Mouse (Mus musculus) myocyte (in vitro differentiated cells): ENCODE results near the gene Fam118b. TPM values are rescaled to one million over a fixed set of nuclear protein-coding genes. Genes with fewer than 3 reads are reported as not detected.

Experiments
- H3K27me3 ChIP-seq: one replicate; pipeline ENCODE4 v1.6.1; 2011; ENCODE audit not compliant: control insufficient read depth, insufficient read depth, insufficient read length
- H3K36me3 ChIP-seq: one replicate; pipeline ENCODE4 v1.6.1; 2011; ENCODE audit not compliant: control insufficient read depth, insufficient read depth
- H3K4me2 ChIP-seq: one replicate; pipeline ENCODE4 v1.6.1; 2011; ENCODE audit warnings: low read depth, control low read depth
- H3K4me3 ChIP-seq: one replicate; pipeline ENCODE4 v1.5.1; 2011; ENCODE audit warnings: mild to moderate bottlenecking, control low read depth, moderate library complexity
- H3K79me2 ChIP-seq: one replicate; pipeline ENCODE4 v1.6.1; 2011; ENCODE audit not compliant: control insufficient read depth, insufficient read depth
- H3ac ChIP-seq: one replicate; pipeline ENCODE4 v1.6.1; 2011; ENCODE audit not compliant: control insufficient read depth, insufficient read length
- CEBPB ChIP-seq: IDR thresholded peaks from 2 replicates; pipeline ENCODE4 v1.6.1; 2011; ENCODE audit warnings: mild to moderate bottlenecking, moderate library complexity; ENCODE audit not compliant: poor library complexity, insufficient read depth, severe bottlenecking
- E2F4 ChIP-seq: IDR thresholded peaks from one replicate; pipeline ENCODE4 v1.6.1; 2011; ENCODE audit warnings: mild to moderate bottlenecking, control low read depth, moderate library complexity; ENCODE audit not compliant: insufficient read depth
- MAX ChIP-seq: IDR thresholded peaks from one replicate; pipeline ENCODE4 v1.6.1; 2011; ENCODE audit warnings: low read depth, mild to moderate bottlenecking, control low read depth
- MYOD1 ChIP-seq, 3 experiments: IDR thresholded peaks; one replicate each; pipeline ENCODE4 v1.6.1; 2011; ENCODE audit warnings: control low read depth in 2 of 3, low read depth in 2 of 3, mild to moderate bottlenecking in 2 of 3, moderate library complexity in 1 of 3; ENCODE audit not compliant: insufficient read length in 2 of 3, control insufficient read depth in 1 of 3
- MYOG ChIP-seq, 3 experiments: IDR thresholded peaks; one replicate each; pipeline ENCODE4 v1.6.1; 2011; ENCODE audit warnings: control low read depth in 2 of 3, low read depth in 2 of 3, mild to moderate bottlenecking in 2 of 3; ENCODE audit not compliant: insufficient read length in 2 of 3, control insufficient read depth in 1 of 3, insufficient read depth in 1 of 3
- POLR2A ChIP-seq: IDR thresholded peaks from one replicate; pipeline ENCODE4 v1.6.1; 2011; ENCODE audit warnings: low read depth, mild to moderate bottlenecking, control low read depth, moderate library complexity; ENCODE audit not compliant: insufficient read length
- POLR2AphosphoS2 ChIP-seq: IDR thresholded peaks from one replicate; pipeline ENCODE4 v1.6.1; 2011; ENCODE audit warnings: low read depth, control low read depth; ENCODE audit not compliant: insufficient read length
- REST ChIP-seq: IDR thresholded peaks from one replicate; pipeline ENCODE4 v1.6.1; 2011; ENCODE audit warnings: mild to moderate bottlenecking, control low read depth, moderate library complexity; ENCODE audit not compliant: insufficient read depth, insufficient read length
- SRF ChIP-seq: IDR thresholded peaks from one replicate; pipeline ENCODE4 v1.6.1; 2011; ENCODE audit warnings: low read depth; ENCODE audit not compliant: control insufficient read depth, insufficient read length
- TCF12 ChIP-seq: IDR thresholded peaks from one replicate; pipeline ENCODE4 v1.6.1; 2011; ENCODE audit warnings: mild to moderate bottlenecking, control low read depth; ENCODE audit not compliant: poor library complexity, insufficient read depth, severe bottlenecking
- TCF3 ChIP-seq: IDR thresholded peaks from one replicate; pipeline ENCODE4 v1.6.1; 2011; ENCODE audit warnings: low read depth, control low read depth; ENCODE audit not compliant: insufficient read length
- USF1 ChIP-seq: IDR thresholded peaks from one replicate; pipeline ENCODE4 v1.6.1; 2011; ENCODE audit warnings: low read depth, mild to moderate bottlenecking, control low read depth, moderate library complexity
- polyA plus RNA-seq: library from polyadenylated mRNA; unstranded; fragments of >200 nt; fragmentation: generic; extraction: Trizol; gene quantifications from one replicate; pipeline ENCODE4 v1.2.1, GENCODE M21; 2012; ENCODE audit warnings: missing spikeins

The Fam118b gene
- polyA plus RNA-seq, 1 experiment: 27.1 TPM

GRCm38 (mm10) chr9:35249476-35249875 lies 18.1 kb downstream of the Fam118b start:
- Histone ChIP-seq H3K4me3 (no peak overlapping the region), H3K4me2 (no peak overlapping the region), H3K27me3 (no peaks in the 10 kb centered on the region), H3K36me3 (no peaks in the 10 kb centered on the region), H3K79me2 (peaks cover 9% of the 10 kb centered on the region), H3ac (no peak overlapping the region)
- TF ChIP-seq MYOD1 (IDR thresholded peaks at IDR 0.05; ENCODE audit: control insufficient read depth in 1 of 3, insufficient read length in 2 of 3, low read depth in 2 of 3): no peak
- no peak for TF ChIP-seq CEBPB
- no peak for TF ChIP-seq SRF
- TF ChIP-seq E2F4: no peak
- no peak for TF ChIP-seq MYOG (IDR thresholded peaks at IDR 0.05; ENCODE audit: control insufficient read depth in 1 of 3, insufficient read depth in 1 of 3, insufficient read length in 2 of 3, low read depth in 2 of 3)
- no peak for TF ChIP-seq POLR2AphosphoS2
- TF ChIP-seq REST: no peak
- no peak for TF ChIP-seq POLR2A
- no peak for TF ChIP-seq USF1
- no peak for TF ChIP-seq TCF12
- TF ChIP-seq TCF3: no peak
- no peak for TF ChIP-seq MAX

GRCm38 (mm10) chr9:35247405-35247804 lies 20.2 kb downstream of the Fam118b start:
- Histone ChIP-seq H3K36me3 (peaks cover 7% of the 10 kb centered on the region), H3ac (no peak overlapping the region), H3K27me3 (no peaks in the 10 kb centered on the region), H3K4me2 (no peak overlapping the region), H3K79me2 (peaks cover 9% of the 10 kb centered on the region), H3K4me3 (no peak overlapping the region)
- TF ChIP-seq MYOG (IDR thresholded peaks at IDR 0.05; ENCODE audit: control insufficient read depth in 1 of 3, insufficient read depth in 1 of 3, insufficient read length in 2 of 3, low read depth in 2 of 3): no peak
- no peak for TF ChIP-seq TCF12
- no peak for TF ChIP-seq REST
- no peak for TF ChIP-seq POLR2A
- no peak for TF ChIP-seq SRF
- TF ChIP-seq MYOD1 (IDR thresholded peaks at IDR 0.05; ENCODE audit: control insufficient read depth in 1 of 3, insufficient read length in 2 of 3, low read depth in 2 of 3): no peak
- TF ChIP-seq CEBPB: no peak
- no peak for TF ChIP-seq POLR2AphosphoS2
- no peak for TF ChIP-seq MAX

GRCm38 (mm10) chr9:35239734-35240133 lies 27.9 kb downstream of the Fam118b start:
- H3ac ChIP-seq: no peak overlapping the region
- peaks cover 7% of the 10 kb centered on the region for H3K79me2 ChIP-seq
- TF ChIP-seq MYOG (IDR thresholded peaks at IDR 0.05; ENCODE audit: control insufficient read depth in 1 of 3, insufficient read depth in 1 of 3, insufficient read length in 2 of 3, low read depth in 2 of 3) (no peak), POLR2AphosphoS2 (no peak), SRF (no peak)
- no peak overlapping the region for H3K4me3 ChIP-seq
- H3K27me3 ChIP-seq: no peaks in the 10 kb centered on the region
- peaks cover 13% of the 10 kb centered on the region for H3K36me3 ChIP-seq
- H3K4me2 ChIP-seq: no peak overlapping the region

DNA sequence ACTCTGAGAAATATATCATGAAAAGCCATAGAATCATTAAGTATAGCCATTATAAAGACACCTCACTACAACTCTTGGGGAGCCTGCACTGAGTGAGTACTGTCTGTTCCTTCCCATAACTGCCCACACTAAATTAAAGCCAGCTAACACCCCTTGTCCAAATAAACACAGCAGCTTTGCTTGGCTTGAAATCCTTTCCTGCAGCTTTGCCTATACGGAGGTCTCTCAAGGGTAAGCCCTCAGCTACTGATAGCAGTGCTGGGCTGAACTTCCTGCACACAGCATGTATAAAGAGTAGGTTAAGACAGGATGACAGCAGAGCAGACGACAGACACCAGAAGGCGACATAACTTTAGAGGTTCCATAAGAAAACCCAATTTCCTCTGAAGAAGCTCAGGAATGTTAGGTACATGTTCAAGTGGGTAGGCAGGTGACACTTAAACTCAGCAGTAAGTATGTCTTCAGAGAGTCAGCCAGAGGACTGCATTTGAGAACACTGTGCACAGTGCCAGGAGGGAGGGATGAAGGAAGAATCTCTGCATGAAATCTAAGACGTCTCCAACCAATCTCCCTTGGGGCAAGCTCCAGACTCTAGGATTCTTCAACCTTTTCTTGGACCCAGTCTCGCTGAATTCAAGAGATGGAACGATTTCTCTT lies 28.6 kb downstream of the Fam118b start:
- Histone ChIP-seq H3K36me3 (peaks cover 13% of the 10 kb centered on the region), H3K4me2 (no peak overlapping the region), H3K79me2 (peaks cover 7% of the 10 kb centered on the region), H3K27me3 (no peaks in the 10 kb centered on the region), H3ac (no peak overlapping the region), H3K4me3 (no peak overlapping the region)
- TF ChIP-seq TCF12 (no peak), SRF (no peak), CEBPB (no peak)

DNA sequence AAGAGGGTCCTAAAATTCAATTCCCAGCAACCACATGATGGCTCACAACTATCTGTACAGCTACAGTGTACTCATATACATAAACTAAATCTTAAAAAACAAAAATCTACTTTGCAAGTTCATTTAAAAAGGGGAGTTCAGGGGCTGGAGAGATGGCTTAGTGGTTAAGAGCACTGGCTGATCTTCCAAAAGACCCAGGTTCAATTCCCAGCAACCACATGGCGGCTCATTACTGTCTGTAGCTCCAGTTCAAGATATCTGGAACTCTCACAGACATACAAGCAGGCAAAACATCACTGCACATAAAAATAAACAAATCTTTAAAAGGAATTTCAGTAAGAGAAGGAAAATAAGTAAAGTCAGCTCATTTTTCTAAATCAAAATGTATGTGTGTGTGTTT lies 29.2 kb downstream of the Fam118b start:
- Histone ChIP-seq H3K4me3 (no peak overlapping the region), H3K36me3 (peaks cover 10% of the 10 kb centered on the region), H3K79me2 (peaks cover 7% of the 10 kb centered on the region), H3K4me2 (no peak overlapping the region), H3ac (no peak overlapping the region), H3K27me3 (no peaks in the 10 kb centered on the region)
- no peak for TF ChIP-seq POLR2A
- TF ChIP-seq MYOD1 (IDR thresholded peaks at IDR 0.05; ENCODE audit: control insufficient read depth in 1 of 3, insufficient read length in 2 of 3, low read depth in 2 of 3): no peak
- no peak for TF ChIP-seq USF1
- no peak for TF ChIP-seq TCF3
- TF ChIP-seq TCF12: no peak
